Mouse (Mus musculus): Measurements from ENCODE around the gene Mamdc4.

The Mamdc4 gene

GRCm38 (mm10) chr2:25581901-25582301 is 7.3 kb upstream of the Mamdc4 start:
- DNase-seq: no peak

DNA sequence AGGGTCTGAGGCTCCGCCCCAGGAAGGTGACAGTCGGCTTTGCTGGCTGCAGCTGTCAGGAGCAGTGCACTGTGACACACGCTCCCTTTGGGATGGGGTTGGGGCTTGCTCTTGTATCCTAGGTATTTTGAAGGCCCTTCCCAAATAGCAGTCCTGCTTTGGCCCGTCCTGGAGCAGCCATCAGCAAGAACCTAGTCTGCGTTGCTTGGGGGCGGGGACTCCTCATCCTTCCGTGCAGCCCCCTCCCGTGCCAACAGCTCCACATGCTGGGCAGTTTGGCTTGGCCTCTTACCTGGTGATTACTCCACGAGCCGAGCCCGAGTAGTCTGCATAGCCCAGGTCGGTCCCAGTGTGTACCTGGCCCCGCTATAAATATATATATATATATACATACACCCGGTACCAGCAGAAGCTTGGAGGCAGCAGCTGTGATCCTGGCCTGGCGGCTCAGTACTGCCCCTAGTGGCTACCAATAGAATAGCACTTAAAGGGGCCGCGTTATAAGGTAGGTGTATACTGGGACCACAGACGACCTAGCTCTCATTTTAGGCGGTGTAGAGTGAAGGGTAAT is 6.7 kb upstream of the Mamdc4 start, which contains the start of gene Ajm1:
Ajm1 (minus strand) TSS at position 464 of the 571 bp plus-strand sequence.
- DNase-seq: peak; percentile 74

GRCm38 (mm10) chr2:25580621-25581101 is 6.0 kb upstream of the Mamdc4 start:
- no peak for DNase-seq

- peak; percentile 67 for DNase-seq
Measured at GRCm38 (mm10) chr2:25579737-25580460, 5.3 kb upstream of the Mamdc4 start.

DNA sequence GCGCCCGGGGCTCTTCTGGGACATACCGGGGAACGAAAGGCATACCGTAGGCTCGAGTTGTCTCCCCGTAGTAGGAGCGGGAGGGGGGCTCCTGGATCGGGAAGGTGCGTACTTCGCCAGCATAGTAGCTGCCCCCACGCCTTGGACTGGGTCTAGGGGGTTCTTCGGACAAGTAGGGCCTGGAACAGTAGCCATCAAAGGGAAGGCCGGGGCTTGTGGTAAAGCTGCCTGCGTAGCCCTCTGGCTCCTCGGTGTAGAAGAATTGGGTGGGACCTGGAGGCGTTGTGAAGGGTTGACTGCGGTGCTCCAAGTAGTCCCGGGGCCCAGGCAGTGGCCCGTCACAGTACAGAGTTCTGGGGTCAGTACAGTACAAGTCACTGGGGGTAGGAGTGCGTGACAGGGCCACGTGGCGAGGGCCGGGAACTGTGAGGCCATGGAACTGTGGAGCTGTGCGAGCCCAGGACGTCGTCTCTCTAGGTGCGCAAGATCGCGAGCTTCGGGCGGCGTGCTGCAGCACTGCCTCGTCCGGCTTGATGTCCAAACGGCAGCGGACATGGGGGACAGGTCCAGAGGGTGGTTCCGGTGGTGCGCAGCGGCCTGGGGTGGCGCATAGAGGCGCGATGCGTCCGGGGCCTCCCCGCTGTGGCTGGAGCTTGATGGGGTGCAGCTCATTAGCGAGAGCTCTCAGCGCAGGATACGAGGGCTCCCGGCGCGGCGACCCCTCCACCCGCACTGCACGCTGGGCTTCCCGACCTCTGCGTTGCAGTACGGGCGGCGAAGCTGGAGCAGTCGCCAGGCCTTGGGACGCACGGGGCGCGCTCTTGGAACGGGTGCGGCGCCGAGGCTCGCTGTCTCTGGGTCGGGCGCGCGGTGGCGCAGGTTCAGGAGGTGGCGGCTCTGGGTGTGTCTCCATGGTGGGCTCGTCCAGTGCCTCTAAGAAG is 4.4 kb upstream of the Mamdc4 start:
- DNase-seq: no peak

GRCm38 (mm10) chr2:25577951-25578795 is 3.5 kb upstream of the Mamdc4 start:
- DNase-seq: no peak

DNA sequence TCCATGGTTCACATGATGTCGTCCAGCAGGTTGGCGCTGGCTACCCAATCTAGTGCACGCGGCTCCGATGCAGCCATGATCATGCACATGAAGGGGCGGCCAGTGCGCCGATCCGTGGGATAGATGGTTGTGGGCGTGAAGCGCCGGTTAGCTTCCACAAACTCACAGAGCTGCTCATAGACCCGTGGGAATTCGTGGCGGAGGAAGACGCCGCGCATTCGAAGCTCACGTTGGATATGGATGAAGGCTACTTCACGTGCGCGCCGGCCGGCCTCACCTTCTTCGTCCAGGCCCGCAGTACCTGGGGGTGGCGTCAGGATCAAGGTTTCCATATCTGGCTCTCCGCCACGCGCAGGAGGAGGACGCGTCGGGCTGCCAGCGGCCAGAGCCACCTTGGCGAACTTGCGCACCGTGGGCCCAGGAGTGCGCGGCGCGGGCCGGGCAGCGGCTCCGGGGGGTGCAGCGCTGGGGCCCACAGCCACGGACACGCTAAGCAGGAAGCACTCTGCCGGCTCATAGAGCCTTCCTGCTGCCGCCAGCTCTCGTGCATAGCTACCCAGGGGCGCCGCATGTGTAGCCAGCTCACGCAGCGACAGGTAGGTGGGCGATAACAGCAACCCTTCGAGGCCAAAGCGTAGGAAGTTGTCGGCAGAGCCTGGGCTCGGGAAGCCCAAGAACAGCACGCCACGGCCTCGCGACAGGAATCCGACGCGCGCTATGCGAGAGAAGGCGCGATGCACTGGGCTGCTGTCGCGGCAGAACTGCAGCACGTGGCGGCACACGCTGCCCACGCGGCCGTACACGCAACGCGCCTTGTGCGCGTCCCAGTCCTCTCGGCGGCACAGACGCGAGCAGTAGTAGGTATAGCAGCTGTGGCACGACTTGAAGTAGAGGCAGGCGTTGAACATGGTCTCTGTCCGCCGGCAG is 2.6 kb upstream of the Mamdc4 start:
- DNase-seq: no peak

GRCm38 (mm10) chr2:25576028-25576850 is 1.6 kb upstream of the Mamdc4 start:
- DNase-seq: no peak

- DNase-seq: peak; percentile 43
Measured at GRCm38 (mm10) chr2:25575432-25576027, 885 bp upstream of the Mamdc4 start.

DNA sequence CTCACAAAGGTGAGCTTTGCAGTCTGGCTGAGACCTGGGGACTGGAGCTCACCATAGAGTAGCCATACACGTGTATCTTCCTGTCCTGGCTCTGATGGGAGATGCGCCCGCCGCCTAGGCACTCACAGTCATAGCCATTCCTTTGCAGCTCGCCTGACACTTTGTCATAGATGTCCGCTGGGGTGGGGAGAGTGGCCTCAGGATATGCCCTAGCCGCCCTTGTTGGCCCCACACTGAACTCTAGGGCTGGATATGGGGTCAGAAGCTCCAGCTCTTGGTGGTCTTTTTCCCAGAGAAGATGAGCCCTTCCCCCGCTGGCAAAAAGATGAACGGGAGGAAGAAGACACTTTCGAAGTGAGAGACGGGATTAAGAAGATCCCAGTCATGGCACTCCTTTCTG is 509 bp downstream of the Mamdc4 start:
- no peak for DNase-seq

- DNase-seq: no peak
Measured at GRCm38 (mm10) chr2:25573068-25573467, 1.6 kb downstream of the Mamdc4 start.

DNA sequence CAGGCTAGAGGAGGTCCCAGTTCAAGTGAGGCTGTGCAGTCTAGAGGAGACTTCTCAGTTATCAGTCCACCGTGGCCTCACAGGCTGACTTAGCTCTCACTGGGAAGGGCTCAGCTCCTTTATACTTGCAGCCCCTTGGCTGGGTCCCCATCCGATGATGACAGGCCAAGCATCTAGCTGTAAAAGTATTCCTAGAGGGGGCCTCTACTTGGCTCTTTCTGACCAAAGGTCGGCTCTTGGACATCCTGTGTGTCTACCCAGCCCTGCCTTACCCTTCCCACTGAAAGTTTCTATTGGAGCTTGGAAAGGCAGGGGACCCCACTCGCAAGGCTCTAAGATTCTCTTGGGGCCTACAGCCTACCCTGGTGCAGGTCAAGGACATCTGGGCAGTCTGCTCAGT is 3.4 kb downstream of the Mamdc4 start:
- DNase-seq: no peak

DNA sequence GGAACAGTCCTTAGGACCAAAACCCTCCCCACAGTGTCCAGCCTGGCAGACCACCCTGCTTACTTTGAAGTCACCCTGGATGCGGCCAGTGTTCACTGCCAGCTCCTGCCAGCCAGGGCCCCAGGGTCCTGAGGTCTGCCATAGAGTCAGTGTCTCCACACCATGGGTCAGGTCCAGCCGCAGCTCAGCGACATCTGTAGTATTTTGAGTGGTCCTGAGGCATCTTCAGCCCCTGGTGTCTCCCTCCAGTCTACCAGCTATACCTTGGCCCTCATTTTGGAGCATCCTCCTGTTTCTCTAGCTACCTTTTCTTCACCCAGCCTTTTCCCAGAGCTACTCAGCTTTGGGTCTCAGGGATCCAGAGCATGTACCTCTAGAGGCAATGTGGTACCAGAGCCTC is 5.3 kb downstream of the Mamdc4 start:
- DNase-seq: no peak

DNA sequence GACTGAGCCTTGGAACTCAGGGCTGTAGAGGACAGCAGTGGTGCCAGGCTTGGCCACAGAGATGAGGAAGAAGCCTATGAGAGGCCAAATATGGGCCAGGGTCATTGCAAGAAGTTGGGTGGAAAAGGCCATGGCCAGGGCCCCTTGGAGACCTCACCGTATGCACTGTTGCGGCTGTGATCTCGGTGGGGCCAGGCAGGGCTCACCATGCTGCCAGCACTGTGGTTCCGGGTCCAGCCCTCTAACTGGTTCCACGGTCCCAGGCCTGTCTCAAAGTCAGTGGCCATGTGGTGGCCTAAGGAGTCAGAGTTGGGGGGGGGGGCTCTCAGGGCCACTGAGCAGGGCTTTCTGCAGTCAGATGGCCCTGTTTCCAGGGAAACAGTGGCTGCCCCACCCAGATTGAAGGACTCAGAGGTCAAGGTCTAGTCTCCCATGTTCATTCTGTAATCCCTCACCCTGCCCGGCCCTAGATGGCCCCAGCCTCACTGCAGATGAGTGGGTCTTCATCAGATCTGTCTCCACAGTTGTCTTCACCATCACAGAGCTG is 6.1 kb downstream of the Mamdc4 start:
- DNase-seq: no peak

DNA sequence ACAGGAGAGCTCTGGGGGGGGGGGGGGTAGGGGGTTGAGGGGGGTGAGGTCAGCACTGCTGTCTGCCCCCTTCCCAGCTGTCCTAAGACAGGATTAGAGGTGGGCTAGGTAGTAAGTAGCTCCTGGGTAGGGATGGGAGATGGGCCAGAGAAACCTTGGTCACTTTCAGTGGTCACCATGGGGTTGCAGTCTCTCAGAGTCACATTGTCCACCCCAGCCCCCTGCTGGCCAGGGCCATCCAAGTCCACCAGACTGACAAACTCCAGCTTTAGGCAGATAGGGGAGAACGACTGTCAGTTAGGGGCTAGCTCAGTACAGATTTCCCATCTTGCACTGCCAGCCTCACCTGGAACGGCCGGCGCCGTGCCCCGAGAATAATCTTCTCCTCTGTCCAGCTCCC is 8.1 kb downstream of the Mamdc4 start:
- no peak for DNase-seq

GRCm38 (mm10) chr2:25565741-25566140 is 8.9 kb downstream of the Mamdc4 start:
- no peak for DNase-seq

- no peak for DNase-seq
Measured at GRCm38 (mm10) chr2:25561946-25562345, 12.7 kb downstream of the Mamdc4 start.

- DNase-seq: no peak
Measured at GRCm38 (mm10) chr2:25560551-25560950, 14.1 kb downstream of the Mamdc4 start.

- no peak for DNase-seq
Measured at GRCm38 (mm10) chr2:25558774-25559173, 15.9 kb downstream of the Mamdc4 start.

- DNase-seq: no peak
Measured at GRCm38 (mm10) chr2:25557964-25558360, 16.7 kb downstream of the Mamdc4 start.
